Mouse (Mus musculus) stomach, embryonic 14.5 days (tissue): Measurements from ENCODE around the gene Drosha. TPM values are rescaled to one million over a fixed set of nuclear protein-coding genes. Genes with fewer than 3 reads are reported as not detected.

Experiments used
- microRNA-seq: library from miRNA; unstranded; fragments of <30 nt; microRNA quantifications from one replicate; pipeline ENCODE4, GENCODE M21; 2016
- polyA plus RNA-seq: library from polyadenylated mRNA; unstranded; fragments of >200 nt; fragmentation: Nextera tagmentation; extraction: Ambion mirVana; gene quantifications from 2 replicates; pipeline ENCODE4 v1.2.1, GENCODE M21; 2014

Drosha gene
- polyA plus RNA-seq, 1 experiment from 2014 or later = 41.3 TPM

Small RNAs within 50 kb of the gene (microRNA-seq; reads per million reads assigned to microRNA genes)
- not detected for gene Gm47288

Other genes with a start within 250 kb of the Drosha start
- 32.8 and 34.7 TPM in 2 replicates for gene Pdzd2, start 84.9 kb upstream of the Drosha start, polyA plus RNA-seq
- 42.1 and 47.0 TPM in 2 replicates for gene 6030458C11Rik, start 166 bp upstream of the Drosha start, polyA plus RNA-seq